Mouse (Mus musculus) mammary gland, adult 2 months (tissue): ENCODE measurements around the gene Plcl2. TPM values are rescaled to one million over a fixed set of nuclear protein-coding genes. Genes with fewer than 3 reads are reported as not detected.

ENCODE experiments used
- polyA plus RNA-seq: library from polyadenylated mRNA; depleted of rRNA; stranded (reverse); fragments of >200 nt; gene quantifications from 2 replicates; pipeline ENCODE4 v1.2.3, GENCODE M21; 2012; ENCODE audit warnings: low replicate concordance; rRNA removed

Plcl2 gene
- polyA plus RNA-seq = 7.1 and 8.0 TPM in 2 replicates

GRCm38 (mm10) chr17:50509251-50510104 is at the start of gene Plcl2:
Plcl2 (plus strand) TSS chr17:50509403.

Other genes starting within 250 kb of the Plcl2 start
- 0.20 TPM in 1 of 2 replicates, not detected in the other for gene Dazl, start 215.8 kb upstream of the Plcl2 start, polyA plus RNA-seq